23 mouse cellular contexts compared by ENCODE assay signal in genomic region chr13:53584504-53585130, GRCm38 (mm10).
DNase-seq lines count a peak whose midpoint lies in the region; ATAC-seq and TF ChIP-seq lines count a peak whose summit lies in the region.
"Had no signal": no experiment of that assay in that cellular context is flagged by ENCODE, and none has a peak within 500 bp of the region (broad histone marks: within the 10 kb centered on the region; RNA-seq: fewer than 3 reads in every experiment).

No protein-coding gene starts in this region.

- peaks cover 11% of the 10 kb centered on the region for H3K36me3 ChIP-seq in megakaryocyte, embryonic 14.5 days (replicated peaks; ENCODE audit: low read length)
- no peaks in the 10 kb centered on the region for H3K36me3 ChIP-seq in ES-E14 (ENCODE audit: control insufficient read depth, insufficient read depth, low read length, poor library complexity, severe bottlenecking)
- H3K36me3 ChIP-seq in midbrain, embryonic 16.5 days (ENCODE audit: control insufficient read depth, insufficient read depth, low read length), result no peaks in the 10 kb centered on the region
- H3K36me3 ChIP-seq: forebrain, embryonic 15.5 days; heart, embryonic 15.5 days; lung, embryonic 15.5 days; midbrain, embryonic 15.5 days had no signal

- no peaks in the 10 kb centered on the region for H3K27me3 ChIP-seq in megakaryocyte, embryonic 14.5 days (replicated peaks)
- H3K27me3 ChIP-seq in midbrain, embryonic 16.5 days (ENCODE audit: control insufficient read depth, insufficient read depth, low read depth, low read length), result no peaks in the 10 kb centered on the region
- H3K27me3 ChIP-seq: heart, embryonic 15.5 days; lung, embryonic 15.5 days; midbrain, embryonic 15.5 days had no signal

- H3K9me3 ChIP-seq in megakaryocyte, embryonic 14.5 days, result peaks cover 32% of the 10 kb centered on the region
- no peaks in the 10 kb centered on the region for H3K9me3 ChIP-seq in ES-E14 (ENCODE audit: control insufficient read depth, insufficient read depth, low read depth, low read length)
- no peaks in the 10 kb centered on the region for H3K9me3 ChIP-seq in midbrain, embryonic 16.5 days (replicated peaks; ENCODE audit: control insufficient read depth, low read length, poor library complexity, severe bottlenecking)
- H3K9me3 ChIP-seq: heart, embryonic 15.5 days; lung, embryonic 15.5 days; midbrain, embryonic 15.5 days had no signal

- intact Hi-C loops in gastrocnemius, postnatal 36 days (cut with DNase I), result no loop called here

- 91% methylated on average over 9 of the region's 9 CpGs for WGBS in midbrain, embryonic 16.5 days

- no peak for DNase-seq in frontal cortex, postnatal 10 days (ENCODE audit: low spot score in 2 of 2)
- DNase-seq in ES-E14 (ENCODE audit: low read depth, low spot score), result no peak
- DNase-seq in gastrocnemius, postnatal 36 days, result no peak
- DNase-seq: B cell, adult 2 months; cerebellum, adult 2 months; cerebellum, postnatal 36 days; heart, postnatal 4 days; kidney, adult 18-20 months; kidney, postnatal 4 days; lung, postnatal 36 days; thymus, adult 2 months; thymus, postnatal 4 days had no signal

- H3K9ac ChIP-seq in ES-E14 (ENCODE audit: insufficient read depth, low read depth, low read length, poor library complexity, severe bottlenecking), result no peak overlapping the region
- no peak overlapping the region for H3K9ac ChIP-seq in midbrain, embryonic 16.5 days (ENCODE audit: low read depth, low read length)
- H3K9ac ChIP-seq: forebrain, embryonic 15.5 days; heart, embryonic 15.5 days; hindbrain, embryonic 14.5 days; liver, embryonic 14.5 days; lung, embryonic 15.5 days; midbrain, embryonic 15.5 days had no signal

- in situ Hi-C loops in ES-E14 (cut with MboI; ENCODE audit: low sequenced_read_pairs in 2 of 2, unreplicated experiment in 2 of 2), result no loop called here

- ATAC-seq in frontal cortex, adult (ENCODE audit: low TSS enrichment), result peak; percentile 65
- no peak for ATAC-seq in megakaryocyte, adult 5-6 weeks (ENCODE audit: poor library complexity, severe bottlenecking)
- ATAC-seq in midbrain, embryonic 16.5 days, result no peak
- ATAC-seq: forebrain, embryonic 15.5 days; inflammation-experienced regulatory T-cells, adult 6 months; midbrain, embryonic 15.5 days had no signal

- no peak overlapping the region for H3K27ac ChIP-seq in ES-E14 (ENCODE audit: insufficient read depth, low read depth, low read length, poor library complexity, severe bottlenecking)
- no peak overlapping the region for H3K27ac ChIP-seq in midbrain, embryonic 16.5 days (ENCODE audit: low read length)
- H3K27ac ChIP-seq: forebrain, embryonic 15.5 days; heart, embryonic 15.5 days; hindbrain, embryonic 14.5 days; liver, embryonic 14.5 days; lung, embryonic 15.5 days; midbrain, embryonic 15.5 days had no signal

- peaks cover 48% of the 10 kb centered on the region for H3K4me1 ChIP-seq in megakaryocyte, embryonic 14.5 days
- H3K4me1 ChIP-seq in ES-E14 (ENCODE audit: control insufficient read depth in 2 of 2, insufficient read depth in 2 of 2, low read length in 2 of 2, poor library complexity in 1 of 2), result peaks cover 0 to 6% of the 10 kb centered on the region in 2 experiments; a peak in 2 of 4 replicates
- H3K4me1 ChIP-seq in midbrain, embryonic 16.5 days (ENCODE audit: control insufficient read depth, insufficient read depth, low read length), result no peaks in the 10 kb centered on the region
- H3K4me1 ChIP-seq: heart, embryonic 15.5 days; lung, embryonic 15.5 days; midbrain, embryonic 15.5 days had no signal

- no peak overlapping the region for H3K4me2 ChIP-seq in midbrain, embryonic 16.5 days (ENCODE audit: low read length)
- H3K4me2 ChIP-seq: forebrain, embryonic 15.5 days; heart, embryonic 15.5 days; hindbrain, embryonic 14.5 days; lung, embryonic 15.5 days; midbrain, embryonic 15.5 days had no signal

- peak overlapping the region; percentile 88 for H3K4me3 ChIP-seq in megakaryocyte, embryonic 14.5 days (replicated peaks)
- no peak overlapping the region for H3K4me3 ChIP-seq in ES-E14 (ENCODE audit: insufficient read depth in 1 of 2, low read depth in 1 of 2, low read length in 2 of 2, poor library complexity in 1 of 2, severe bottlenecking in 1 of 2)
- H3K4me3 ChIP-seq in midbrain, embryonic 16.5 days (ENCODE audit: low read depth, low read length), result no peak overlapping the region
- H3K4me3 ChIP-seq: forebrain, embryonic 15.5 days; heart, embryonic 15.5 days; lung, embryonic 15.5 days; midbrain, embryonic 15.5 days had no signal

TF ChIP-seq in ES-E14, 5 proteins besides CTCF, POLR2A, EP300 and RAD21:
- TF ChIP-seq MAFK (IDR thresholded peaks at IDR 0.05; ENCODE audit: insufficient read depth, low read depth, low read length) (peak; percentile 80), CHD2 (IDR thresholded peaks at IDR 0.05; ENCODE audit: low read depth, low read length) (no peak), ZNF384 (IDR thresholded peaks at IDR 0.05; ENCODE audit: low read depth, low read length) (no peak), ZC3H11A (IDR thresholded peaks at IDR 0.05; ENCODE audit: borderline replicate concordance, low read depth, low read length) (no peak)
